Mouse (Mus musculus): Measurements from ENCODE around the gene Armc9. TPM values are rescaled to one million over a fixed set of nuclear protein-coding genes. Genes with fewer than 3 reads are reported as not detected.

The Armc9 gene
- polyA plus RNA-seq, 1 experiment from 2014 or later = 30.4 TPM

- no peak overlapping the region for H3K4me2 ChIP-seq (replicated peaks)
- no peaks in the 10 kb centered on the region for H3K36me3 ChIP-seq
- no peak overlapping the region for H3K9ac ChIP-seq
- no peak overlapping the region for H3K4me3 ChIP-seq
- no peak overlapping the region for H3K27ac ChIP-seq
- no peaks in the 10 kb centered on the region for H3K4me1 ChIP-seq
- H3K27me3 ChIP-seq = no peaks in the 10 kb centered on the region
- 62% methylated on average over 7 of the region's 7 CpGs for WGBS
- H3K9me3 ChIP-seq = no peaks in the 10 kb centered on the region
- no peak for ATAC-seq (ENCODE audit: low FRiP score, low read depth)
Measured at GRCm38 (mm10) chr1:86263564-86264339, 109.2 kb downstream of the Armc9 start.

GRCm38 (mm10) chr1:86265060-86265459 is 110.5 kb downstream of the Armc9 start:
- Histone ChIP-seq H3K9ac (no peak overlapping the region), H3K4me2 (replicated peaks) (no peak overlapping the region), H3K36me3 (no peaks in the 10 kb centered on the region), H3K9me3 (no peaks in the 10 kb centered on the region), H3K27ac (no peak overlapping the region), H3K27me3 (no peaks in the 10 kb centered on the region), H3K4me3 (no peak overlapping the region), H3K4me1 (no peaks in the 10 kb centered on the region)
- 53% methylated on average over 3 of the region's 3 CpGs for WGBS
- ATAC-seq (ENCODE audit: low FRiP score, low read depth) = no peak

GRCm38 (mm10) chr1:86268492-86269189 is 114.1 kb downstream of the Armc9 start:
- H3K9me3 ChIP-seq = no peaks in the 10 kb centered on the region
- H3K9ac ChIP-seq = no peak overlapping the region
- no peak for ATAC-seq (ENCODE audit: low FRiP score, low read depth)
- no peaks in the 10 kb centered on the region for H3K36me3 ChIP-seq
- no peak overlapping the region for H3K27ac ChIP-seq
- no peak overlapping the region for H3K4me3 ChIP-seq
- 84% methylated on average over 9 of the region's 9 CpGs for WGBS
- H3K4me2 ChIP-seq (replicated peaks) = no peak overlapping the region
- no peaks in the 10 kb centered on the region for H3K27me3 ChIP-seq
- no peaks in the 10 kb centered on the region for H3K4me1 ChIP-seq

GRCm38 (mm10) chr1:86269190-86269508 is 114.6 kb downstream of the Armc9 start:
- H3K4me2 ChIP-seq (replicated peaks) = no peak overlapping the region
- H3K27me3 ChIP-seq = no peaks in the 10 kb centered on the region
- no peak overlapping the region for H3K4me3 ChIP-seq
- H3K36me3 ChIP-seq = no peaks in the 10 kb centered on the region
- no peaks in the 10 kb centered on the region for H3K4me1 ChIP-seq
- H3K27ac ChIP-seq = no peak overlapping the region
- WGBS = 69% methylated on average over 4 of the region's 4 CpGs
- no peak overlapping the region for H3K9ac ChIP-seq
- H3K9me3 ChIP-seq = no peaks in the 10 kb centered on the region
- no peak for ATAC-seq (ENCODE audit: low FRiP score, low read depth)

GRCm38 (mm10) chr1:86271707-86272106 is 117.1 kb downstream of the Armc9 start:
- no peak overlapping the region for H3K4me3 ChIP-seq
- no peaks in the 10 kb centered on the region for H3K4me1 ChIP-seq
- H3K36me3 ChIP-seq = no peaks in the 10 kb centered on the region
- H3K27me3 ChIP-seq = no peaks in the 10 kb centered on the region
- no peak overlapping the region for H3K4me2 ChIP-seq (replicated peaks)
- no peaks in the 10 kb centered on the region for H3K9me3 ChIP-seq
- H3K27ac ChIP-seq = no peak overlapping the region
- H3K9ac ChIP-seq = no peak overlapping the region
- 78% methylated on average over 6 of the region's 6 CpGs for WGBS
- no peak for ATAC-seq (ENCODE audit: low FRiP score, low read depth)

- Histone ChIP-seq H3K4me1 (peaks cover 7% of the 10 kb centered on the region), H3K9ac (no peak overlapping the region), H3K36me3 (no peaks in the 10 kb centered on the region), H3K27me3 (no peaks in the 10 kb centered on the region), H3K4me2 (replicated peaks) (no peak overlapping the region), H3K27ac (no peak overlapping the region), H3K9me3 (no peaks in the 10 kb centered on the region), H3K4me3 (no peak overlapping the region)
- ATAC-seq (ENCODE audit: low FRiP score, low read depth) = no peak
- 79% methylated on average over 5 of the region's 5 CpGs for WGBS
Measured at GRCm38 (mm10) chr1:86277055-86277454, 122.5 kb downstream of the Armc9 start.

- Histone ChIP-seq H3K4me2 (replicated peaks) (no peak overlapping the region), H3K9ac (no peak overlapping the region), H3K36me3 (no peaks in the 10 kb centered on the region), H3K9me3 (no peaks in the 10 kb centered on the region), H3K4me1 (peaks cover 6% of the 10 kb centered on the region), H3K27me3 (no peaks in the 10 kb centered on the region), H3K4me3 (no peak overlapping the region), H3K27ac (no peak overlapping the region)
- WGBS = 78% methylated on average over 11 of the region's 11 CpGs
- ATAC-seq (ENCODE audit: low FRiP score, low read depth) = no peak
Measured at GRCm38 (mm10) chr1:86281781-86282536, 127.4 kb downstream of the Armc9 start.

- Histone ChIP-seq H3K9ac (no peak overlapping the region), H3K4me1 (no peaks in the 10 kb centered on the region), H3K36me3 (no peaks in the 10 kb centered on the region), H3K9me3 (no peaks in the 10 kb centered on the region), H3K4me3 (no peak overlapping the region), H3K4me2 (replicated peaks) (no peak overlapping the region), H3K27me3 (no peaks in the 10 kb centered on the region), H3K27ac (no peak overlapping the region)
- 90% methylated on average over 5 of the region's 5 CpGs for WGBS
- no peak for ATAC-seq (ENCODE audit: low FRiP score, low read depth)
Measured at GRCm38 (mm10) chr1:86284101-86284500, 129.5 kb downstream of the Armc9 start.

GRCm38 (mm10) chr1:86285295-86285694 is 130.7 kb downstream of the Armc9 start:
- no peak for ATAC-seq (ENCODE audit: low FRiP score, low read depth)
- Histone ChIP-seq H3K4me3 (no peak overlapping the region), H3K4me1 (no peaks in the 10 kb centered on the region), H3K27me3 (no peaks in the 10 kb centered on the region), H3K36me3 (no peaks in the 10 kb centered on the region), H3K9ac (no peak overlapping the region), H3K9me3 (no peaks in the 10 kb centered on the region), H3K27ac (no peak overlapping the region), H3K4me2 (replicated peaks) (no peak overlapping the region)
- 78% methylated on average over 6 of the region's 6 CpGs for WGBS

- Histone ChIP-seq H3K9ac (no peak overlapping the region), H3K27ac (no peak overlapping the region), H3K4me2 (replicated peaks) (no peak overlapping the region), H3K4me1 (no peaks in the 10 kb centered on the region), H3K4me3 (no peak overlapping the region), H3K27me3 (no peaks in the 10 kb centered on the region), H3K36me3 (no peaks in the 10 kb centered on the region), H3K9me3 (no peaks in the 10 kb centered on the region)
- WGBS = 86% methylated on average over 4 of the region's 4 CpGs
- no peak for ATAC-seq (ENCODE audit: low FRiP score, low read depth)
Measured at GRCm38 (mm10) chr1:86287473-86287872, 132.9 kb downstream of the Armc9 start.

- no peaks in the 10 kb centered on the region for H3K9me3 ChIP-seq
- no peak overlapping the region for H3K4me3 ChIP-seq
- 68% methylated on average over 3 of the region's 3 CpGs for WGBS
- H3K4me1 ChIP-seq = peaks cover 9% of the 10 kb centered on the region
- ATAC-seq (ENCODE audit: low FRiP score, low read depth) = no peak
- no peak overlapping the region for H3K4me2 ChIP-seq (replicated peaks)
- H3K9ac ChIP-seq = no peak overlapping the region
- H3K36me3 ChIP-seq = no peaks in the 10 kb centered on the region
- H3K27ac ChIP-seq = no peak overlapping the region
- no peaks in the 10 kb centered on the region for H3K27me3 ChIP-seq
Measured at GRCm38 (mm10) chr1:86290452-86290851, 135.9 kb downstream of the Armc9 start.

GRCm38 (mm10) chr1:86293091-86293490 is 138.5 kb downstream of the Armc9 start:
- no peaks in the 10 kb centered on the region for H3K27me3 ChIP-seq
- no peak overlapping the region for H3K4me2 ChIP-seq (replicated peaks)
- H3K9me3 ChIP-seq = no peaks in the 10 kb centered on the region
- H3K36me3 ChIP-seq = no peaks in the 10 kb centered on the region
- H3K27ac ChIP-seq = no peak overlapping the region
- peaks cover 9% of the 10 kb centered on the region for H3K4me1 ChIP-seq
- no peak for ATAC-seq (ENCODE audit: low FRiP score, low read depth)
- no peak overlapping the region for H3K4me3 ChIP-seq
- no peak overlapping the region for H3K9ac ChIP-seq
- WGBS = 94% methylated on average over 3 of the region's 3 CpGs
